Mouse (Mus musculus): ENCODE results near the gene Clcc1.
A peak's percentile ranks its signal among the peaks of the same experiment; 100 is the strongest.

The Clcc1 gene

GRCm38 (mm10) chr3:108701256-108701655, 47.5 kb downstream of the Clcc1 start:
- no peak for DNase-seq (ENCODE audit: low spot score)

GRCm38 (mm10) chr3:108702789-108703188, 49.1 kb downstream of the Clcc1 start:
- DNase-seq (ENCODE audit: low spot score): no peak

- no peak for DNase-seq (ENCODE audit: low spot score)
Measured at GRCm38 (mm10) chr3:108711296-108711695, 57.6 kb downstream of the Clcc1 start.

GRCm38 (mm10) chr3:108713065-108713675, 59.5 kb downstream of the Clcc1 start:
- no peak for DNase-seq (ENCODE audit: low spot score)

- DNase-seq (ENCODE audit: low spot score): no peak
Measured at GRCm38 (mm10) chr3:108714837-108715236, 61.1 kb downstream of the Clcc1 start.

GRCm38 (mm10) chr3:108717896-108718502, 64.3 kb downstream of the Clcc1 start:
- DNase-seq (ENCODE audit: low spot score): peak; percentile 29

- DNase-seq (ENCODE audit: low spot score): no peak
Measured at GRCm38 (mm10) chr3:108719357-108719756, 65.6 kb downstream of the Clcc1 start.

GRCm38 (mm10) chr3:108719761-108720160, 66.0 kb downstream of the Clcc1 start:
- DNase-seq (ENCODE audit: low spot score): no peak

GRCm38 (mm10) chr3:108721076-108721991, 67.6 kb downstream of the Clcc1 start:
- peak; percentile 33 for DNase-seq (ENCODE audit: low spot score)

GRCm38 (mm10) chr3:108722036-108722872, 68.5 kb downstream of the Clcc1 start, which contains the start of gene Gpsm2:
Gene Gpsm2 (minus strand): TSS chr3:108722309.
- peak; percentile 97 for DNase-seq (ENCODE audit: low spot score)

- no peak for DNase-seq (ENCODE audit: low spot score)
Measured at GRCm38 (mm10) chr3:108726413-108726812, 72.7 kb downstream of the Clcc1 start.

GRCm38 (mm10) chr3:108727344-108727743, 73.6 kb downstream of the Clcc1 start:
- no peak for DNase-seq (ENCODE audit: low spot score)

GRCm38 (mm10) chr3:108727776-108728175, 74.1 kb downstream of the Clcc1 start:
- no peak for DNase-seq (ENCODE audit: low spot score)
